ENCODE assay signal across 1 mouse cellular context in the genomic region with DNA sequence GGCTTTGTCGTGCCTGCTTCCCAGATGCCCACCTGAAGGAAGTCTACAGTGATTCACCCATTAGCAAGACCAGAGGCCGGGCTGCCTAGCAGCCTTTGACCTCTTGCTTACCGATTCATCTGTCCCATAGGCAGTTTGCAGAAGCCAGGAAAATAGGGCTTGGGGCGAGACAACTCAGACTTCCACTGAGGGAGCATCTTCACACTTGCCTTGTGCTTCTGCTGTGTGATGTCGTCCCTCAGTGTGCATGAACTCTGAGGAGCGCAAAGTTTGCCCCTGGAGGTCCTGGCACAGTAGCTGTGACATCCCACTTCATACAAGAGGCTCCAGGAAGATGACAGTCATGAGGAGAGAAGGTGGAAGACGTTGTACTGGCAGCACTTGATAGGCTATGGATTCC.
TF ChIP-seq lines count a peak whose summit lies in the region.

No protein-coding gene starts in this region.

TF ChIP-seq in CH12.LX, 34 proteins besides CTCF, POLR2A, EP300 and RAD21 (continued from another document):
- TF ChIP-seq MEF2A (IDR thresholded peaks at IDR 0.05; ENCODE audit: borderline replicate concordance, low read depth, low read length) (no peak), BHLHE40 (IDR thresholded peaks at IDR 0.05; ENCODE audit: low read depth, low read length) (no peak), IRF4 (IDR thresholded peaks at IDR 0.05; ENCODE audit: low read depth, low read length) (no peak), ZC3H11A (IDR thresholded peaks at IDR 0.05; ENCODE audit: low read depth, low read length) (no peak), PAX5 (IDR thresholded peaks at IDR 0.05; ENCODE audit: low read length) (no peak), ZKSCAN1 (IDR thresholded peaks at IDR 0.05; ENCODE audit: borderline replicate concordance, low read depth, low read length) (no peak), NRF1 (IDR thresholded peaks at IDR 0.05; ENCODE audit: low read depth, low read length) (no peak), POLR2AphosphoS2 (IDR thresholded peaks at IDR 0.05; ENCODE audit: low read depth, low read length) (no peak), USF2 (conservative IDR thresholded peaks at IDR 0.05; ENCODE audit: low read depth, low read length) (no peak), TBP (conservative IDR thresholded peaks at IDR 0.05; ENCODE audit: low read depth, low read length) (no peak), JUND (conservative IDR thresholded peaks at IDR 0.05; ENCODE audit: low read depth, low read length) (no peak)
TF ChIP-seq in CH12.LX: peak in this region for 0.
